Mouse (Mus musculus) midbrain, embryonic 13.5 days (tissue): ENCODE measurements at regions not wholly inside any gene's neighbourhood (a gene's known extent, or its start where the extent isn't known, plus 50 kb on each side); places are given as distances from the start of the nearest gene placed in this dataset.

ENCODE experiments used
- ATAC-seq: fragments of 200-750 bp; cut with Nextera tagmentation; 2 replicates; pipeline ENCODE4 v1.8.0; 2017; ENCODE audit warnings: mild to moderate bottlenecking, moderate TSS enrichment, moderate library complexity
- H3K27ac ChIP-seq: fragments of 300-500 bp; sonication (generic); 2 replicates; pipeline ENCODE4 v1.5.1; 2015; ENCODE audit warnings: inconsistent platforms, mild to moderate bottlenecking, moderate library complexity
- H3K27me3 ChIP-seq: fragments of 300-500 bp; sonication (generic); 2 replicates; pipeline ENCODE4 v1.6.1; 2015; ENCODE audit warnings: mild to moderate bottlenecking, inconsistent platforms
- H3K36me3 ChIP-seq: fragments of 300-500 bp; sonication (generic); 2 replicates; pipeline ENCODE4 v1.6.1; 2015; ENCODE audit warnings: mild to moderate bottlenecking, inconsistent platforms
- H3K4me1 ChIP-seq: fragments of 300-500 bp; sonication (generic); replicated peaks from 2 replicates; pipeline ENCODE4 v1.6.1; 2015; ENCODE audit warnings: inconsistent platforms
- H3K4me2 ChIP-seq: fragments of 300-500 bp; sonication (generic); replicated peaks from 2 replicates; pipeline ENCODE4 v1.6.1; 2015; ENCODE audit warnings: moderate library complexity, mild to moderate bottlenecking, inconsistent platforms
- H3K4me3 ChIP-seq: fragments of 300-500 bp; sonication (generic); replicated peaks from 2 replicates; pipeline ENCODE4 v1.5.1; 2015; ENCODE audit warnings: mild to moderate bottlenecking, inconsistent platforms
- H3K9ac ChIP-seq: fragments of 300-500 bp; sonication (generic); replicated peaks from 2 replicates; pipeline ENCODE4 v1.6.1; 2015; ENCODE audit warnings: mild to moderate bottlenecking, inconsistent platforms
- H3K9me3 ChIP-seq: fragments of 300-500 bp; sonication (generic); 2 replicates; pipeline ENCODE4 v1.6.1; 2016; ENCODE audit warnings: mild to moderate bottlenecking, inconsistent platforms
- WGBS: fragments of 180-500 bp; shearing (Covaris S2); methylation state at CpG from one replicate; pipeline ENCODE4 v1.1.7; 2015; 5-methylcytosine and 5-hydroxymethylcytosine counted together

GRCm38 (mm10) chr14:114418851-114419250 lies 673.2 kb upstream of the Gpc5 start:
- no peak overlapping the region for H3K27ac ChIP-seq
- no peak for ATAC-seq
- no peaks in the 10 kb centered on the region for H3K36me3 ChIP-seq
- H3K4me2 ChIP-seq = no peak overlapping the region
- H3K9me3 ChIP-seq = no peaks in the 10 kb centered on the region
- H3K27me3 ChIP-seq = no peaks in the 10 kb centered on the region
- H3K4me1 ChIP-seq = no peaks in the 10 kb centered on the region
- H3K4me3 ChIP-seq = no peak overlapping the region
- H3K9ac ChIP-seq = no peak overlapping the region
- WGBS = 92% methylated on average over 3 of the region's 3 CpGs

GRCm38 (mm10) chr14:114425475-114425874 lies 666.5 kb upstream of the Gpc5 start:
- 83% methylated on average over 2 of the region's 2 CpGs for WGBS
- no peaks in the 10 kb centered on the region for H3K9me3 ChIP-seq
- ATAC-seq = no peak

More at GRCm38 (mm10) chr14:114425475-114425874, 666.5 kb upstream of the Gpc5 start:
- H3K36me3 ChIP-seq = no peaks in the 10 kb centered on the region
- H3K4me3 ChIP-seq = no peak overlapping the region
- H3K27me3 ChIP-seq = no peaks in the 10 kb centered on the region
- H3K27ac ChIP-seq = no peak overlapping the region
- H3K9ac ChIP-seq = no peak overlapping the region
- H3K4me2 ChIP-seq = no peak overlapping the region
- no peaks in the 10 kb centered on the region for H3K4me1 ChIP-seq
